Mouse (Mus musculus) midbrain, embryonic 11.5 days (tissue): ENCODE results near the gene Prkag2. TPM values are rescaled to one million over a fixed set of nuclear protein-coding genes. Genes with fewer than 3 reads are reported as not detected.

Experiments
- ATAC-seq: fragments of 200-750 bp; cut with Nextera tagmentation; 2 replicates; pipeline ENCODE4 v1.8.0; 2017; ENCODE audit warnings: moderate TSS enrichment, moderate library complexity; ENCODE audit not compliant: low FRiP score
- DNase-seq: peaks from one replicate; pipeline ENCODE4 v3.0.0; 2015; ENCODE audit warnings: low spot score; ENCODE audit errors: missing footprints
- H3K27ac ChIP-seq: fragments of 300-500 bp; sonication (generic); 2 replicates; pipeline ENCODE4 v1.5.1; 2014; ENCODE audit warnings: low read depth, low read length
- H3K27me3 ChIP-seq: fragments of 300-500 bp; sonication (generic); 2 replicates; pipeline ENCODE4 v1.6.1; 2014; ENCODE audit warnings: mild to moderate bottlenecking, low read length, moderate library complexity, mixed read lengths; ENCODE audit not compliant: control insufficient read depth, insufficient read depth
- H3K36me3 ChIP-seq: fragments of 300-500 bp; sonication (generic); 2 replicates; pipeline ENCODE4 v1.6.1; 2014; ENCODE audit warnings: mild to moderate bottlenecking, low read length, moderate library complexity, mixed read lengths; ENCODE audit not compliant: control insufficient read depth, insufficient read depth
- H3K4me1 ChIP-seq: fragments of 300-500 bp; sonication (generic); 2 replicates; pipeline ENCODE4 v1.6.1; 2014; ENCODE audit warnings: low read length; ENCODE audit not compliant: control insufficient read depth, insufficient read depth
- H3K4me2 ChIP-seq: fragments of 300-500 bp; sonication (generic); 2 replicates; pipeline ENCODE4 v1.6.1; 2014; ENCODE audit warnings: mild to moderate bottlenecking, moderate library complexity
- H3K4me3 ChIP-seq: fragments of 300-500 bp; sonication (generic); 2 replicates; pipeline ENCODE4 v1.5.1; 2014; ENCODE audit warnings: low read depth, low read length
- H3K9ac ChIP-seq: fragments of 300-500 bp; sonication (generic); 2 replicates; pipeline ENCODE4 v1.6.1; 2014; ENCODE audit warnings: low read length
- H3K9me3 ChIP-seq: fragments of 300-500 bp; sonication (generic); 2 replicates; pipeline ENCODE4 v1.6.1; 2016; ENCODE audit warnings: low read length; ENCODE audit not compliant: control insufficient read depth
- WGBS: fragments of 180-500 bp; shearing (Covaris S2); extraction: QIAGEN DNeasy Blood & Tissue Kit; methylation state at CpG from one replicate; pipeline ENCODE4 v1.1.7; 2014; 5-methylcytosine and 5-hydroxymethylcytosine counted together
- polyA plus RNA-seq: library from polyadenylated mRNA; unstranded; fragments of >200 nt; fragmentation: Nextera tagmentation; extraction: Ambion mirVana; gene quantifications from 2 replicates; pipeline ENCODE4 v1.2.1, GENCODE M21; 2014

The Prkag2 gene
- polyA plus RNA-seq, 1 experiment from 2014 or later: 59.8 TPM

- no peaks in the 10 kb centered on the region for H3K27me3 ChIP-seq
- H3K4me3 ChIP-seq: no peak overlapping the region
- H3K36me3 ChIP-seq: no peaks in the 10 kb centered on the region
- 70% methylated on average over 5 of the region's 5 CpGs for WGBS
- no peaks in the 10 kb centered on the region for H3K9me3 ChIP-seq
- H3K4me2 ChIP-seq: no peak overlapping the region
- H3K27ac ChIP-seq: no peak overlapping the region
- no peaks in the 10 kb centered on the region for H3K4me1 ChIP-seq
- ATAC-seq (no peak), DNase-seq (no peak)
- no peak overlapping the region for H3K9ac ChIP-seq
These were observed 162.2 kb downstream of the Prkag2 start for GRCm38 (mm10) chr5:24938046-24938822.

GRCm38 (mm10) chr5:24936451-24936850 is 164.0 kb downstream of the Prkag2 start:
- Histone ChIP-seq H3K4me3 (no peak overlapping the region), H3K4me2 (no peak overlapping the region), H3K27me3 (no peaks in the 10 kb centered on the region), H3K9ac (no peak overlapping the region), H3K36me3 (no peaks in the 10 kb centered on the region), H3K9me3 (no peaks in the 10 kb centered on the region), H3K4me1 (no peaks in the 10 kb centered on the region), H3K27ac (no peak overlapping the region)
- DNase-seq: no peak
- no peak for ATAC-seq
- 82% methylated on average over 8 of the region's 8 CpGs for WGBS

GRCm38 (mm10) chr5:24935446-24935845 is 165.0 kb downstream of the Prkag2 start:
- DNase-seq: no peak
- no peak overlapping the region for H3K9ac ChIP-seq
- no peaks in the 10 kb centered on the region for H3K9me3 ChIP-seq
- H3K27me3 ChIP-seq: no peaks in the 10 kb centered on the region
- no peak overlapping the region for H3K27ac ChIP-seq
- ATAC-seq: no peak
- H3K36me3 ChIP-seq: no peaks in the 10 kb centered on the region
- H3K4me2 ChIP-seq: no peak overlapping the region
- no peaks in the 10 kb centered on the region for H3K4me1 ChIP-seq
- 94% methylated on average over 10 of the region's 10 CpGs for WGBS
- H3K4me3 ChIP-seq: no peak overlapping the region

DNA sequence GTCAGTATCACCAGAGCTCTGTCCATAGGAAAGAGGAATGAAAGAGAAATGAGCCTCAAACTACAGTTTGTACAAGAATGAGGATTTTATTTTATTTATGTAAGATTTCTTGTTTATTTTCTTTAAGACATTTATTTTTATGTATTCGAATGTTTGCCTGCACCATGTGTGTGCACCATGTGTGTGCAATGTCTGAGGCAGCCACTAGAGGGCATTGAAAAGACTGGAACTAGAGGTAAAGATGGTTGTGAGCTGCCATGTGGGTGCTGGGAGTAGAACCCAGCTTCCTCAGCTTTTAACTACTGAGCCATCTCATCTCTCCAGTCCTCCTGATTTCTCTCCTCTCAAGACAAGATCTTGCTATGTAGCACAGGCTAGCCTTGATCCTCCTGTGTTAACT is 166.7 kb downstream of the Prkag2 start:
- no peaks in the 10 kb centered on the region for H3K36me3 ChIP-seq
- no peaks in the 10 kb centered on the region for H3K9me3 ChIP-seq
- H3K27me3 ChIP-seq: no peaks in the 10 kb centered on the region
- no peak for DNase-seq
- no peak overlapping the region for H3K9ac ChIP-seq
- no peak for ATAC-seq
- H3K4me2 ChIP-seq: no peak overlapping the region
- WGBS: 92% methylated on average over 1 of the region's 1 CpGs
- H3K27ac ChIP-seq: no peak overlapping the region
- H3K4me3 ChIP-seq: no peak overlapping the region
- peaks cover 6% of the 10 kb centered on the region for H3K4me1 ChIP-seq

GRCm38 (mm10) chr5:24931578-24932185 is 168.8 kb downstream of the Prkag2 start:
- Histone ChIP-seq H3K36me3 (no peaks in the 10 kb centered on the region), H3K4me2 (no peak overlapping the region), H3K9ac (no peak overlapping the region), H3K9me3 (no peaks in the 10 kb centered on the region), H3K27ac (no peak overlapping the region), H3K4me3 (no peak overlapping the region), H3K27me3 (no peaks in the 10 kb centered on the region), H3K4me1 (peaks cover 6% of the 10 kb centered on the region)
- no peak for DNase-seq
- ATAC-seq: no peak
- 88% methylated on average over 10 of the region's 10 CpGs for WGBS

DNA sequence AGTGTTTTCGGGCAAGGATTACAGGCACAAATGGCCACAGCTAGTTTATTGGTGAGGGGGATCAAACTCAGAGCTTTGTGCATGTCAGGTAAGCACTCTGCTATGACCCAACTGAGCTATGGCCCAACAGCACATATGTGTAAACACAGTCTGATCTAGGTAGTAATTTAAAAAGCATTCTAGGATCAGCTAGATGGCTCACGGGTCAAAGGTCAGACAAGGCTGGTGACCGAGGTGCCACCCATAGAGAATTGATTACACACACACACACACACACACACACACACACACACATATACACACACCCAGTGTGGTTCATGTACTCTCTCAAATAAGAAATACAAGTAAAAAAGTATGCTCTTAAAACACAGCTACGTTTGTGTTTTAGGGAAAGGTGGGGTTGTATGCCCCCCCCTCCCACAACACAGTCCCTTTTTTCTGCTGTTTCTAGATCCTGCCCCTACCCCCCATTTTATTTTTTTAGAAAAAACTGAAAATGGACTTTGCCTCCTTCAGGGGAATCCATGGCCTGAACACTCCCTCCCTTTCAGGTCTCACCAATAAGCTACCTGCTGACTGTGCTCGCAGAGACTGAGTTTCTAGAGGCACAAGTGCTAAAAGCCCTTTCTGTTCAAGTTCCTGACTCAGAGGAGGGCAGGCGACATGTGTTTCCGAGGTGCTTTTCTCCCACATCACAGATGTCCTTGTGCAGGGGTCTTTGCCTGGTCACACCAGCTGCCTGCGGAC is 169.4 kb downstream of the Prkag2 start:
- 79% methylated on average over 8 of the region's 8 CpGs for WGBS
- Histone ChIP-seq H3K36me3 (no peaks in the 10 kb centered on the region), H3K4me2 (no peak overlapping the region), H3K4me3 (no peak overlapping the region), H3K27me3 (no peaks in the 10 kb centered on the region), H3K9ac (no peak overlapping the region), H3K9me3 (no peaks in the 10 kb centered on the region), H3K27ac (no peak overlapping the region), H3K4me1 (peaks cover 6% of the 10 kb centered on the region)
- ATAC-seq (no peak), DNase-seq (no peak)

DNA sequence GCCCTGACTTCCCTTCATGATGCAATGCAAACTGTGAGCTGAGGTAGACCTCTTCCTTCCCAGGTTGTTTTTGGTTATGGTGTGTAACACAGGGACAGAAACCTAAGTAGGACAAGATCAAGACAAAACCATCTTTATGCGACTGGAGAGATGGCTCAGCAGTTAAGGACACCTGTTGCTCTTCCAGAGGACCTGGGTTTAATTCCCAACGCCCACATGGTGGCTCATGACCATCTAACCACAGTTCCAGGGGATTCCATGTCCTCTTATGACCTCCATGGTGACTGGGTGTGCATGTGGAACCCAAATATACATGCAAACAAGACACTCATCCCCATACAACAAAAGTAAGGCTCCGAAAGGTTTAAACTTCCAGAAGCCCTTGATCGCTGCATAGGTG is 171.6 kb downstream of the Prkag2 start:
- H3K4me3 ChIP-seq: no peak overlapping the region
- H3K36me3 ChIP-seq: no peaks in the 10 kb centered on the region
- no peaks in the 10 kb centered on the region for H3K27me3 ChIP-seq
- H3K4me1 ChIP-seq: peaks cover 6% of the 10 kb centered on the region
- no peak overlapping the region for H3K9ac ChIP-seq
- WGBS: 93% methylated on average over 4 of the region's 4 CpGs
- ATAC-seq (no peak), DNase-seq (no peak)
- no peak overlapping the region for H3K27ac ChIP-seq
- H3K9me3 ChIP-seq: no peaks in the 10 kb centered on the region
- H3K4me2 ChIP-seq: no peak overlapping the region

GRCm38 (mm10) chr5:24927706-24928105 is 172.7 kb downstream of the Prkag2 start:
- 14% methylated on average over 8 of the region's 8 CpGs for WGBS
- no peak overlapping the region for H3K4me3 ChIP-seq
- no peaks in the 10 kb centered on the region for H3K36me3 ChIP-seq
- ATAC-seq: no peak
- H3K9me3 ChIP-seq: no peaks in the 10 kb centered on the region
- H3K4me1 ChIP-seq: peaks cover 6% of the 10 kb centered on the region
- no peaks in the 10 kb centered on the region for H3K27me3 ChIP-seq
- H3K4me2 ChIP-seq: no peak overlapping the region
- no peak for DNase-seq
- H3K9ac ChIP-seq: no peak overlapping the region
- H3K27ac ChIP-seq: no peak overlapping the region

DNA sequence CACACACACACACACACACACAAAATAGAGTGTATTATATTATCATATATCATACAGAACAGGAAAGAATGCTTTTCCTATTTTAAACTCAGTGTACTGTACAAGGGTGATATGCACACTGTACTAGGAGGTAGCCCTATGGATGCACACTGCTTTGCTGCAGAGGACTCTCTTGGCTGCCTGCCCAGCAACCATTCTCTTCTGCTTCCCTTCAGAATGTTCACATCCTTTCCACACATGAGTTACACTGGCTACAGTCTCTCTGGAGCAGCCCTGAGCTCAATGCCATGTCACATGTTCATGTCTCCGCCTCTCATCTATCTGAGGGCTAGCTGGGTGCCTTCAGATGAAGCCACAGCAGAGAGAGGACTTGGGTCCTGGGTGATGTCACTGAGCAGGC is 181.3 kb downstream of the Prkag2 start:
- Histone ChIP-seq H3K9ac (no peak overlapping the region), H3K9me3 (no peaks in the 10 kb centered on the region), H3K4me3 (no peak overlapping the region), H3K27ac (no peak overlapping the region), H3K27me3 (no peaks in the 10 kb centered on the region), H3K36me3 (no peaks in the 10 kb centered on the region), H3K4me2 (no peak overlapping the region), H3K4me1 (no peaks in the 10 kb centered on the region)
- DNase-seq (no peak), ATAC-seq (no peak)
- WGBS: 96% methylated on average over 1 of the region's 1 CpGs
